Mouse (Mus musculus): ENCODE measurements around the gene Gal3st4. TPM values are rescaled to one million over a fixed set of nuclear protein-coding genes. Genes with fewer than 3 reads are reported as not detected.

The Gal3st4 gene
- total and polyA plus RNA-seq, 3 experiments = 0.15 to 0.17 TPM; not detected in 1

GRCm38 (mm10) chr5:138277994-138278393, 5.4 kb upstream of the Gal3st4 start:
- Histone ChIP-seq H3K9ac (ENCODE audit: control insufficient read depth, low read depth, low read length, poor library complexity, severe bottlenecking) (no peak overlapping the region), H3K9me3 (replicated peaks; ENCODE audit: insufficient read depth, low read length) (no peaks in the 10 kb centered on the region), H3K79me2 (ENCODE audit: control insufficient read depth, insufficient read depth, low read length, poor library complexity) (no peaks in the 10 kb centered on the region), H3K4me3 (ENCODE audit: control insufficient read depth in 1 of 2, insufficient read depth in 1 of 2, low read depth in 2 of 2, low read length in 2 of 2) (no peak overlapping the region), H3K27ac (ENCODE audit: control insufficient read depth, low read depth, low read length) (no peak overlapping the region), H3K4me1 (ENCODE audit: control insufficient read depth in 1 of 2, insufficient read depth in 2 of 2, low read length in 2 of 2) (no peaks in the 10 kb centered on the region), H3K27me3 (ENCODE audit: control insufficient read depth in 1 of 2, insufficient read depth in 2 of 2, low read length in 2 of 2) (no peaks in the 10 kb centered on the region; a peak in 1 of 4 replicates), H3K36me3 (ENCODE audit: control insufficient read depth in 1 of 2, insufficient read depth in 2 of 2, low read length in 2 of 2) (no peaks in the 10 kb centered on the region)
- DNase-seq (ENCODE audit: low read depth, low spot score) = no peak
- TF ChIP-seq RCOR1 (IDR thresholded peaks at IDR 0.05; ENCODE audit: low read depth, low read length) = no peak
- TF ChIP-seq TAL1 (IDR thresholded peaks at IDR 0.05; ENCODE audit: low read length) = no peak
- no peak for TF ChIP-seq CHD2 (IDR thresholded peaks at IDR 0.05; ENCODE audit: low read length)
- TF ChIP-seq ZNF384 (IDR thresholded peaks at IDR 0.05; ENCODE audit: low read depth, low read length) = no peak
- TF ChIP-seq USF1 (IDR thresholded peaks at IDR 0.05; ENCODE audit: low read depth, low read length) = no peak
- no peak for TF ChIP-seq EP300 (IDR thresholded peaks at IDR 0.05; ENCODE audit: low read depth in 1 of 2, low read length in 2 of 2)
- TF ChIP-seq MAZ (IDR thresholded peaks at IDR 0.05; ENCODE audit: low read depth, low read length) = no peak
- no peak for TF ChIP-seq POLR2AphosphoS5 (IDR thresholded peaks at IDR 0.05; ENCODE audit: borderline replicate concordance, low read depth, low read length)
- no peak for TF ChIP-seq UBTF (IDR thresholded peaks at IDR 0.05; ENCODE audit: borderline replicate concordance, insufficient read depth, low read depth, low read length)
- TF ChIP-seq MYC (IDR thresholded peaks at IDR 0.05; ENCODE audit: low read depth, low read length) = no peak
- TF ChIP-seq ZKSCAN1 (IDR thresholded peaks at IDR 0.05; ENCODE audit: low read depth, low read length) = no peak
- TF ChIP-seq CTCF (IDR thresholded peaks at IDR 0.05 in 2 of 3, conservative IDR thresholded peaks at IDR 0.05 in 1 of 3; ENCODE audit: control insufficient read depth in 1 of 3, insufficient read depth in 1 of 3, low read depth in 2 of 3, low read length in 3 of 3, poor library complexity in 1 of 3, severe bottlenecking in 1 of 3) = no peak
- no peak for TF ChIP-seq GABPA (IDR thresholded peaks at IDR 0.05; ENCODE audit: low read depth, low read length)
- TF ChIP-seq TBP (IDR thresholded peaks at IDR 0.05; ENCODE audit: low read depth, low read length) = no peak
- no peak for TF ChIP-seq CHD1 (IDR thresholded peaks at IDR 0.05; ENCODE audit: low read depth, low read length)
- no peak for TF ChIP-seq GATA1 (IDR thresholded peaks at IDR 0.05; ENCODE audit: low read depth, low read length)
- TF ChIP-seq NRF1 (IDR thresholded peaks at IDR 0.05; ENCODE audit: insufficient read depth, low read depth, low read length, poor library complexity, severe bottlenecking) = no peak

GRCm38 (mm10) chr5:138275216-138276050, 2.8 kb upstream of the Gal3st4 start:
- Histone ChIP-seq H3K9me3 (replicated peaks; ENCODE audit: insufficient read depth, low read length) (no peaks in the 10 kb centered on the region), H3K27me3 (ENCODE audit: control insufficient read depth in 1 of 2, insufficient read depth in 2 of 2, low read length in 2 of 2) (no peaks in the 10 kb centered on the region; a peak in 2 of 4 replicates), H3K27ac (ENCODE audit: control insufficient read depth, low read depth, low read length) (no peak overlapping the region), H3K4me1 (ENCODE audit: control insufficient read depth in 1 of 2, insufficient read depth in 2 of 2, low read length in 2 of 2) (no peaks in the 10 kb centered on the region), H3K36me3 (ENCODE audit: control insufficient read depth in 1 of 2, insufficient read depth in 2 of 2, low read length in 2 of 2) (no peaks in the 10 kb centered on the region), H3K9ac (ENCODE audit: control insufficient read depth, low read depth, low read length, poor library complexity, severe bottlenecking) (no peak overlapping the region), H3K4me3 (ENCODE audit: control insufficient read depth in 1 of 2, insufficient read depth in 1 of 2, low read depth in 2 of 2, low read length in 2 of 2) (no peak overlapping the region), H3K79me2 (ENCODE audit: control insufficient read depth, insufficient read depth, low read length, poor library complexity) (no peaks in the 10 kb centered on the region)
- DNase-seq (ENCODE audit: low read depth, low spot score) = no peak
- TF ChIP-seq USF2 (IDR thresholded peaks at IDR 0.05; ENCODE audit: borderline replicate concordance in 1 of 2, insufficient read depth in 1 of 2, low read depth in 1 of 2, low read length in 2 of 2) (no peak), CHD2 (IDR thresholded peaks at IDR 0.05; ENCODE audit: low read length) (no peak), RCOR1 (IDR thresholded peaks at IDR 0.05; ENCODE audit: low read depth, low read length) (no peak), KAT2A (conservative IDR thresholded peaks at IDR 0.05; ENCODE audit: low read depth, low read length) (no peak), ZC3H11A (IDR thresholded peaks at IDR 0.05; ENCODE audit: low read depth, low read length) (no peak), EP300 (IDR thresholded peaks at IDR 0.05; ENCODE audit: low read depth in 1 of 2, low read length in 2 of 2) (no peak), UBTF (IDR thresholded peaks at IDR 0.05; ENCODE audit: borderline replicate concordance, insufficient read depth, low read depth, low read length) (no peak), POLR2A (IDR thresholded peaks at IDR 0.05; ENCODE audit: control insufficient read depth in 1 of 2, insufficient read depth in 1 of 2, low read depth in 1 of 2, low read length in 2 of 2, poor library complexity in 1 of 2) (no peak), POLR2AphosphoS2 (IDR thresholded peaks at IDR 0.05; ENCODE audit: low read length) (no peak), MEF2A (IDR thresholded peaks at IDR 0.05; ENCODE audit: extremely low read depth, insufficient replicate concordance, low read depth, low read length, poor library complexity, severe bottlenecking) (no peak), RAD21 (IDR thresholded peaks at IDR 0.05; ENCODE audit: low read depth, low read length) (no peak), CHD1 (IDR thresholded peaks at IDR 0.05; ENCODE audit: low read depth, low read length) (no peak)
